Mouse (Mus musculus): ENCODE measurements at regions not wholly inside any gene's neighbourhood (a gene's known extent, or its start where the extent isn't known, plus 50 kb on each side); places are given as distances from the start of the nearest gene placed in this dataset.

- 0 out of 2 replicates have a peak, but pooled peaks cover 3% of the 10 kb centered on the region for H3K27me3 ChIP-seq (ENCODE audit: insufficient read depth, low read length)
- H3K9me3 ChIP-seq (replicated peaks), result no peaks in the 10 kb centered on the region
- TF ChIP-seq TAL1 (conservative IDR thresholded peaks at IDR 0.05; ENCODE audit: low read depth, low read length) (no peak), CTCF (IDR thresholded peaks at IDR 0.05; ENCODE audit: low read depth, low read length) (no peak), GATA2 (IDR thresholded peaks at IDR 0.05; ENCODE audit: borderline replicate concordance, low read depth, low read length) (no peak), POLR2AphosphoS5 (IDR thresholded peaks at IDR 0.05; ENCODE audit: insufficient replicate concordance, low read depth, low read length) (no peak), GATA1 (IDR thresholded peaks at IDR 0.05; ENCODE audit: borderline replicate concordance, low read length) (no peak)
- H3K4me1 ChIP-seq (ENCODE audit: insufficient read depth, low read depth, low read length), result no peaks in the 10 kb centered on the region
- H3K4me3 ChIP-seq (ENCODE audit: low read depth, low read length), result no peak overlapping the region
- DNase-seq (ENCODE audit: low spot score), result no peak
- no peak for ATAC-seq (ENCODE audit: extremely low read depth, insufficient number of reproducible peaks, low FRiP score, poor library complexity, severe bottlenecking)
- H3K36me3 ChIP-seq (replicated peaks), result no peaks in the 10 kb centered on the region
Measured at GRCm38 (mm10) chr6:148522893-148523292, 78.7 kb upstream of the Tmtc1 start.

GRCm38 (mm10) chr6:148517536-148518245, 73.5 kb upstream of the Tmtc1 start:
- no peaks in the 10 kb centered on the region for H3K36me3 ChIP-seq (replicated peaks)
- H3K27me3 ChIP-seq (ENCODE audit: insufficient read depth, low read length), result 0 out of 2 replicates have a peak, but pooled peaks cover 3% of the 10 kb centered on the region
- H3K4me3 ChIP-seq (ENCODE audit: low read depth, low read length), result no peak overlapping the region
- H3K4me1 ChIP-seq (ENCODE audit: insufficient read depth, low read depth, low read length), result no peaks in the 10 kb centered on the region
- ATAC-seq (ENCODE audit: extremely low read depth, insufficient number of reproducible peaks, low FRiP score, poor library complexity, severe bottlenecking) (no peak), DNase-seq (ENCODE audit: low spot score) (no peak)
- no peaks in the 10 kb centered on the region for H3K9me3 ChIP-seq (replicated peaks)
- TF ChIP-seq CTCF (IDR thresholded peaks at IDR 0.05; ENCODE audit: low read depth, low read length) (no peak), GATA1 (IDR thresholded peaks at IDR 0.05; ENCODE audit: borderline replicate concordance, low read length) (no peak), POLR2AphosphoS5 (IDR thresholded peaks at IDR 0.05; ENCODE audit: insufficient replicate concordance, low read depth, low read length) (no peak)

GRCm38 (mm10) chr6:148516654-148517053, 72.5 kb upstream of the Tmtc1 start:
- DNase-seq (ENCODE audit: low spot score) (no peak), ATAC-seq (ENCODE audit: extremely low read depth, insufficient number of reproducible peaks, low FRiP score, poor library complexity, severe bottlenecking) (no peak)
- no peak overlapping the region for H3K4me3 ChIP-seq (ENCODE audit: low read depth, low read length)
- 0 out of 2 replicates have a peak, but pooled peaks cover 3% of the 10 kb centered on the region for H3K27me3 ChIP-seq (ENCODE audit: insufficient read depth, low read length)
- H3K9me3 ChIP-seq (replicated peaks), result no peaks in the 10 kb centered on the region
- TF ChIP-seq GATA2 (IDR thresholded peaks at IDR 0.05; ENCODE audit: borderline replicate concordance, low read depth, low read length), result no peak
- TF ChIP-seq POLR2AphosphoS5 (IDR thresholded peaks at IDR 0.05; ENCODE audit: insufficient replicate concordance, low read depth, low read length), result no peak
- TF ChIP-seq TAL1 (conservative IDR thresholded peaks at IDR 0.05; ENCODE audit: low read depth, low read length), result no peak
- no peak for TF ChIP-seq GATA1 (IDR thresholded peaks at IDR 0.05; ENCODE audit: borderline replicate concordance, low read length)
- TF ChIP-seq CTCF (IDR thresholded peaks at IDR 0.05; ENCODE audit: low read depth, low read length), result no peak
- H3K36me3 ChIP-seq (replicated peaks), result no peaks in the 10 kb centered on the region
- no peaks in the 10 kb centered on the region for H3K4me1 ChIP-seq (ENCODE audit: insufficient read depth, low read depth, low read length)

GRCm38 (mm10) chr6:148515105-148515504, 70.9 kb upstream of the Tmtc1 start:
- TF ChIP-seq TAL1 (conservative IDR thresholded peaks at IDR 0.05; ENCODE audit: low read depth, low read length) (no peak), GATA2 (IDR thresholded peaks at IDR 0.05; ENCODE audit: borderline replicate concordance, low read depth, low read length) (no peak), GATA1 (IDR thresholded peaks at IDR 0.05; ENCODE audit: borderline replicate concordance, low read length) (no peak), CTCF (IDR thresholded peaks at IDR 0.05; ENCODE audit: low read depth, low read length) (no peak), POLR2AphosphoS5 (IDR thresholded peaks at IDR 0.05; ENCODE audit: insufficient replicate concordance, low read depth, low read length) (no peak)
- H3K36me3 ChIP-seq (replicated peaks), result no peaks in the 10 kb centered on the region
- no peaks in the 10 kb centered on the region for H3K9me3 ChIP-seq (replicated peaks)
- ATAC-seq (ENCODE audit: extremely low read depth, insufficient number of reproducible peaks, low FRiP score, poor library complexity, severe bottlenecking), result no peak
- H3K27me3 ChIP-seq (ENCODE audit: insufficient read depth, low read length), result 0 out of 2 replicates have a peak, but pooled peaks cover 3% of the 10 kb centered on the region
- H3K4me1 ChIP-seq (ENCODE audit: insufficient read depth, low read depth, low read length), result no peaks in the 10 kb centered on the region
- DNase-seq (ENCODE audit: low spot score), result no peak
- H3K4me3 ChIP-seq (ENCODE audit: low read depth, low read length), result no peak overlapping the region

GRCm38 (mm10) chr6:148514645-148515044, 70.5 kb upstream of the Tmtc1 start:
- 0 out of 2 replicates have a peak, but pooled peaks cover 3% of the 10 kb centered on the region for H3K27me3 ChIP-seq (ENCODE audit: insufficient read depth, low read length)
- no peak for ATAC-seq (ENCODE audit: extremely low read depth, insufficient number of reproducible peaks, low FRiP score, poor library complexity, severe bottlenecking)
- no peaks in the 10 kb centered on the region for H3K9me3 ChIP-seq (replicated peaks)
- no peak for DNase-seq (ENCODE audit: low spot score)
- H3K36me3 ChIP-seq (replicated peaks), result no peaks in the 10 kb centered on the region
- H3K4me3 ChIP-seq (ENCODE audit: low read depth, low read length), result no peak overlapping the region
- no peaks in the 10 kb centered on the region for H3K4me1 ChIP-seq (ENCODE audit: insufficient read depth, low read depth, low read length)
- no peak for TF ChIP-seq TAL1 (conservative IDR thresholded peaks at IDR 0.05; ENCODE audit: low read depth, low read length)
- TF ChIP-seq CTCF (IDR thresholded peaks at IDR 0.05; ENCODE audit: low read depth, low read length), result no peak
- TF ChIP-seq GATA1 (IDR thresholded peaks at IDR 0.05; ENCODE audit: borderline replicate concordance, low read length), result no peak
- TF ChIP-seq GATA2 (IDR thresholded peaks at IDR 0.05; ENCODE audit: borderline replicate concordance, low read depth, low read length), result no peak

- ATAC-seq (ENCODE audit: extremely low read depth, insufficient number of reproducible peaks, low FRiP score, poor library complexity, severe bottlenecking) (no peak), DNase-seq (ENCODE audit: low spot score) (no peak)
- Histone ChIP-seq H3K36me3 (replicated peaks) (no peaks in the 10 kb centered on the region), H3K27me3 (ENCODE audit: insufficient read depth, low read length) (0 out of 2 replicates have a peak, but pooled peaks cover 3% of the 10 kb centered on the region), H3K4me1 (ENCODE audit: insufficient read depth, low read depth, low read length) (no peaks in the 10 kb centered on the region), H3K9me3 (replicated peaks) (no peaks in the 10 kb centered on the region), H3K4me3 (ENCODE audit: low read depth, low read length) (no peak overlapping the region)
- TF ChIP-seq CTCF (IDR thresholded peaks at IDR 0.05; ENCODE audit: low read depth, low read length) (no peak), POLR2AphosphoS5 (IDR thresholded peaks at IDR 0.05; ENCODE audit: insufficient replicate concordance, low read depth, low read length) (no peak), TAL1 (conservative IDR thresholded peaks at IDR 0.05; ENCODE audit: low read depth, low read length) (no peak), GATA1 (IDR thresholded peaks at IDR 0.05; ENCODE audit: borderline replicate concordance, low read length) (no peak)
Measured at GRCm38 (mm10) chr6:148514124-148514523, 69.9 kb upstream of the Tmtc1 start.
